Mouse (Mus musculus) intestine, postnatal 0 days (tissue): ENCODE data around the gene Med12l. TPM values are rescaled to one million over a fixed set of nuclear protein-coding genes. Genes with fewer than 3 reads are reported as not detected.

Experiments
- ATAC-seq: fragments of 200-750 bp; cut with Nextera tagmentation; 2 replicates; pipeline ENCODE4 v1.8.0; 2017; ENCODE audit warnings: mild to moderate bottlenecking, moderate TSS enrichment, moderate library complexity
- H3K27ac ChIP-seq: fragments of 300-500 bp; sonication (generic); 2 replicates; pipeline ENCODE4 v1.5.1; 2014; ENCODE audit warnings: mild to moderate bottlenecking, low read depth, low read length, moderate library complexity
- H3K27me3 ChIP-seq: fragments of 300-500 bp; sonication (generic); replicated peaks from 2 replicates; pipeline ENCODE4 v1.6.1; 2014; ENCODE audit warnings: low read length, mixed read lengths; ENCODE audit not compliant: control insufficient read depth, insufficient read depth
- H3K36me3 ChIP-seq: fragments of 300-500 bp; sonication (generic); 2 replicates; pipeline ENCODE4 v1.6.1; 2014; ENCODE audit warnings: mild to moderate bottlenecking, moderate library complexity; ENCODE audit not compliant: control insufficient read depth, insufficient read depth
- H3K4me1 ChIP-seq: fragments of 300-500 bp; sonication (generic); replicated peaks from 2 replicates; pipeline ENCODE4 v1.6.1; 2014; ENCODE audit warnings: antibody characterized with exemption, low read length, mixed read lengths; ENCODE audit not compliant: control insufficient read depth, insufficient read depth
- H3K4me2 ChIP-seq: fragments of 300-500 bp; sonication (generic); replicated peaks from 2 replicates; pipeline ENCODE4 v1.6.1; 2014; ENCODE audit warnings: low read depth, mild to moderate bottlenecking, moderate library complexity
- H3K4me3 ChIP-seq: fragments of 300-500 bp; sonication (generic); 2 replicates; pipeline ENCODE4 v1.5.1; 2014; ENCODE audit warnings: low read depth, low read length
- H3K9ac ChIP-seq: fragments of 300-500 bp; sonication (generic); 2 replicates; pipeline ENCODE4 v1.6.1; 2014; ENCODE audit warnings: mild to moderate bottlenecking, low read depth, low read length
- H3K9me3 ChIP-seq: fragments of 300-500 bp; sonication (generic); 2 replicates; pipeline ENCODE4 v1.6.1; 2016; ENCODE audit warnings: mixed run types; ENCODE audit not compliant: control insufficient read depth
- CTCF ChIP-seq: sonication (generic); IDR thresholded peaks from 2 replicates; pipeline ENCODE4 v1.5.1; 2016; ENCODE audit warnings: low read depth, mild to moderate bottlenecking, control low read depth, antibody characterized with exemption, moderate library complexity
- WGBS: fragments of 180-500 bp; shearing (Covaris S2); extraction: QIAGEN DNeasy Blood & Tissue Kit; methylation state at CpG from one replicate; pipeline ENCODE4 v1.1.7; 2014; 5-methylcytosine and 5-hydroxymethylcytosine counted together
- polyA plus RNA-seq: library from polyadenylated mRNA; unstranded; fragments of >200 nt; fragmentation: Nextera tagmentation; extraction: Ambion mirVana; gene quantifications from 2 replicates; pipeline ENCODE4 v1.2.1, GENCODE M21; 2015

Med12l gene
- polyA plus RNA-seq, 1 experiment from 2014 or later: 0.42 TPM

DNA sequence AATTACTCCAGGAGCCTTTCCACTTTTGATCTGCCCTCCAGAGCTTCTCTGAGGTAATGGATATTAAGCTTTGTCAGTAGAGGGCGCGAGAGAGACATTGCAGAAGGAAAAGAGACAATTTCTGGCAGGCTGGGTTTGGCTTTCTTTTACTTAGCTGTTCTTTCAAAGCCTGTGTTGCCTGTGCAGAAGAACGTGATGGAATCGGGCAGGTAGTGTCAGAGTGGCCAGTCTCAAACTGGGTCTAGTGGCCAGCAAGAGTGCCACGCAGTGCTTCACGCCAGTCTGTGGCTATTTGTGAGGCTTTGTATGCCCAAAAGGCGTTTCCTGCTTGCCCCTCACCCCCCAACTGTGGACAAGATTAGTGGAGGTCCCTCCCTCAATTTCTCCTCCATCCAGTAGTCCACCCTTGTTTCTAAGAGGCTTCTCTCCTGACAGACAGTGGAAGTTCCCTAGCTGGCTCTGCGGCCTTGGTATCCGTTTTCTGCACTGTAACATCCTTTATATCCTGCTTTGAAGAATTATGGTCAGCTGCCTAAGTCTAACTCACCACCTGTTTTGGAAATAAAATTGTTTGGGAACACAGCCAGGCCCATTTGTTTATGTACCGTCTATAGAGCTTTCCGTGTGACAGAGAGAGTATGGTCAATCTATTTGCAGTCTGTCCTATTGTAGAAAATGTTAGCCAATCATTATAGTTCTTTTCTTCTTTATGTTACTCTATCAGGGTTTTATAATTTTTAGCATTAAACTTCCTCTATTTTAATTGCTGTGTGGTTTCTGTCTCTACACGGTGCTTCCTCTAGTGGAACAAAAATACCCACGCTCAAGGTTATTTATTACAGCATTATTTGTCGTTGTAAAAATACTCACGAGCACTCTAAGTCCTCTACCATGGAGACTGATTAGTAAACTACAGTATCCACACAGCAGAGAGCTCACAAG is 22.5 kb upstream of the Med12l start:
- Histone ChIP-seq H3K4me3 (no peak overlapping the region), H3K27me3 (no peaks in the 10 kb centered on the region), H3K36me3 (no peaks in the 10 kb centered on the region), H3K4me2 (0 out of 2 replicates have a peak overlapping the region, but pooled peaks have one; percentile 9), H3K4me1 (no peaks in the 10 kb centered on the region), H3K27ac (no peak overlapping the region), H3K9me3 (no peaks in the 10 kb centered on the region), H3K9ac (no peak overlapping the region)
- TF ChIP-seq CTCF: peak; percentile 89
- ATAC-seq: no peak
- 38% methylated on average over 15 of the region's 15 CpGs for WGBS

GRCm38 (mm10) chr3:58983838-58984598 is 21.6 kb upstream of the Med12l start:
- Histone ChIP-seq H3K27ac (no peak overlapping the region), H3K36me3 (no peaks in the 10 kb centered on the region), H3K27me3 (no peaks in the 10 kb centered on the region), H3K4me2 (no peak overlapping the region), H3K9me3 (no peaks in the 10 kb centered on the region), H3K4me3 (no peak overlapping the region), H3K9ac (no peak overlapping the region), H3K4me1 (no peaks in the 10 kb centered on the region)
- WGBS: 77% methylated on average over 15 of the region's 15 CpGs
- no peak for TF ChIP-seq CTCF
- no peak for ATAC-seq

DNA sequence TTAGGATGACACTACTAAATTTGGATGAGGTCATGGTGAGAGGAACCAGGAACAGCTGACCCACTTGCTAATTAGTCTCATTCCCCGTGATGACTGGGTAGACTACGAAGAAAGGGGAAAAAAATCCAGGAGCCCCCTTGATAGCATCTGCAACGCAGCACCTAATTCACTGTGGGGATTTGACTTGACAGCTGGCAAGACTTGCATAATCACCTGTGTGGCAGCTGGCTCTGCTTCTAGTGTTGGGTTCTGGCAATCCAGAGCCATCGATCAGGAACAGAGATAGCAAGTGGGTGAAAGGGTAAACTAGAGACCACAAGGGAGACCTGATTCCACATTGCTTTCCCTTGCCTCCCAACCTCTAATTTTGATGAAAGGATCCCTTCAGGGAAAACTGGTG is 19.8 kb upstream of the Med12l start:
- TF ChIP-seq CTCF: no peak
- Histone ChIP-seq H3K9ac (no peak overlapping the region), H3K4me2 (no peak overlapping the region), H3K27ac (no peak overlapping the region), H3K4me3 (no peak overlapping the region), H3K27me3 (no peaks in the 10 kb centered on the region), H3K9me3 (no peaks in the 10 kb centered on the region), H3K36me3 (no peaks in the 10 kb centered on the region), H3K4me1 (no peaks in the 10 kb centered on the region)
- 48% methylated on average over 4 of the region's 4 CpGs for WGBS
- no peak for ATAC-seq

- H3K27me3 ChIP-seq: no peaks in the 10 kb centered on the region
- H3K4me3 ChIP-seq: no peak overlapping the region
- H3K36me3 ChIP-seq: no peaks in the 10 kb centered on the region
- H3K4me2 ChIP-seq: no peak overlapping the region
- no peaks in the 10 kb centered on the region for H3K9me3 ChIP-seq
- no peak overlapping the region for H3K27ac ChIP-seq
- no peaks in the 10 kb centered on the region for H3K4me1 ChIP-seq
- no peak for ATAC-seq
- TF ChIP-seq CTCF: no peak
- 62% methylated on average over 3 of the region's 3 CpGs for WGBS
- no peak overlapping the region for H3K9ac ChIP-seq
These were observed 16.3 kb upstream of the Med12l start for GRCm38 (mm10) chr3:58989374-58989773.

DNA sequence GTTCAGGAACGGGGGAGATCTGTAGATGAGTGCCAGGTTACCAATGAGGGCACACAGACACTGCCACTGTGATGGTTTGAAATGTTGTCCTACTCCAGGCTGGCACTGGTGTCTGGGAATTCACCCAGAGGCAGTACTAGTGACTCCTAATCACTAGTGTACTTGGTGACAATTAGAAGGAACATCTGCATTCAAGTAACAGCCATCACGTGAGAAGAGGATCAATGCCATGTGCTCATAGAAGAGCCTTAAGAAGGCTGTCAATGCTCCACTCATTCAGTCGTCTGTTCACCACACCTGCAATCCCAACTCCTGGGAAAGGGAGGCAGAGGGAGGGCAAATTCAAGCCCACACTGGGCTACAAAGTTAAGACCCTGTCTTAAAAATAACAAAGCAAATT is 15.1 kb upstream of the Med12l start:
- Histone ChIP-seq H3K27me3 (no peaks in the 10 kb centered on the region), H3K36me3 (no peaks in the 10 kb centered on the region), H3K4me3 (no peak overlapping the region), H3K27ac (no peak overlapping the region), H3K4me2 (no peak overlapping the region), H3K4me1 (no peaks in the 10 kb centered on the region), H3K9ac (no peak overlapping the region), H3K9me3 (no peaks in the 10 kb centered on the region)
- ATAC-seq: no peak
- no peak for TF ChIP-seq CTCF
- WGBS: 57% methylated on average over 3 of the region's 3 CpGs

GRCm38 (mm10) chr3:58992122-58992521 is 13.5 kb upstream of the Med12l start:
- H3K36me3 ChIP-seq: no peaks in the 10 kb centered on the region
- no peak overlapping the region for H3K9ac ChIP-seq
- TF ChIP-seq CTCF: no peak
- H3K9me3 ChIP-seq: no peaks in the 10 kb centered on the region
- no peak overlapping the region for H3K4me3 ChIP-seq
- ATAC-seq: no peak
- H3K4me1 ChIP-seq: no peaks in the 10 kb centered on the region
- H3K27me3 ChIP-seq: no peaks in the 10 kb centered on the region
- H3K4me2 ChIP-seq: no peak overlapping the region
- no peak overlapping the region for H3K27ac ChIP-seq
